In genomic region chr3:104963331-104964276, GRCm38 (mm10) we compare ENCODE assay signal across 10 mouse cellular contexts. TPM values are rescaled to one million over a fixed set of nuclear protein-coding genes. Genes with fewer than 3 reads are reported as not detected.
DNase-seq lines count a peak whose midpoint lies in the region; ATAC-seq lines count a peak whose summit lies in the region.
"Had no signal": no experiment of that assay in that cellular context is flagged by ENCODE, and none has a peak within 500 bp of the region (broad histone marks: within the 10 kb centered on the region; RNA-seq: fewer than 3 reads in every experiment).

No protein-coding gene starts in this region.

- H3K4me3 ChIP-seq in hindbrain, embryonic 10.5 days = no peak overlapping the region
- H3K4me3 ChIP-seq in hindbrain, embryonic 11.5 days (ENCODE audit: low read depth, low read length) = no peak overlapping the region
- H3K4me3 ChIP-seq in limb, embryonic 12.5 days (replicated peaks) = no peak overlapping the region

- H3K4me1 ChIP-seq in hindbrain, embryonic 10.5 days (replicated peaks) = peaks cover 51% of the 10 kb centered on the region
- peaks cover 4% of the 10 kb centered on the region; the same call in 1 of the 2 replicates for H3K4me1 ChIP-seq in hindbrain, embryonic 11.5 days (replicated peaks; ENCODE audit: control insufficient read depth, insufficient read depth, low read length)
- H3K4me1 ChIP-seq in limb, embryonic 12.5 days (replicated peaks) = peaks cover 49% of the 10 kb centered on the region

- no peak overlapping the region for H3K27ac ChIP-seq in hindbrain, embryonic 10.5 days
- H3K27ac ChIP-seq in hindbrain, embryonic 11.5 days (ENCODE audit: low read depth, low read length) = no peak overlapping the region
- H3K27ac ChIP-seq in limb, embryonic 12.5 days = no peak overlapping the region
- H3K27ac ChIP-seq: hindbrain, embryonic 13.5 days; kidney, postnatal 0 days; limb, embryonic 13.5 days had no signal

- no peak overlapping the region for H3K4me2 ChIP-seq in hindbrain, embryonic 11.5 days (replicated peaks; ENCODE audit: low read depth, low read length)
- peak overlapping the region; percentile 21; the same call in 1 of the 2 replicates for H3K4me2 ChIP-seq in limb, embryonic 12.5 days
- H3K4me2 ChIP-seq: hindbrain, embryonic 13.5 days had no signal

- H3K27me3 ChIP-seq in hindbrain, embryonic 10.5 days (ENCODE audit: insufficient read depth, poor library complexity, severe bottlenecking) = peaks cover 88% of the 10 kb centered on the region
- H3K27me3 ChIP-seq in hindbrain, embryonic 11.5 days (ENCODE audit: control insufficient read depth, insufficient read depth, low read length) = peaks cover 52% of the 10 kb centered on the region
- peaks cover 60% of the 10 kb centered on the region for H3K27me3 ChIP-seq in limb, embryonic 12.5 days

- H3K9me3 ChIP-seq in hindbrain, embryonic 10.5 days = no peaks in the 10 kb centered on the region
- H3K9me3 ChIP-seq in hindbrain, embryonic 11.5 days (ENCODE audit: control insufficient read depth, low read length) = no peaks in the 10 kb centered on the region
- H3K9me3 ChIP-seq in limb, embryonic 12.5 days = no peaks in the 10 kb centered on the region
- H3K9me3 ChIP-seq: hindbrain, embryonic 13.5 days; limb, embryonic 13.5 days had no signal

- no peaks in the 10 kb centered on the region for H3K36me3 ChIP-seq in hindbrain, embryonic 10.5 days
- H3K36me3 ChIP-seq in hindbrain, embryonic 11.5 days (ENCODE audit: control insufficient read depth, insufficient read depth, low read length) = no peaks in the 10 kb centered on the region
- H3K36me3 ChIP-seq in limb, embryonic 12.5 days = no peaks in the 10 kb centered on the region
- H3K36me3 ChIP-seq: hindbrain, embryonic 13.5 days; limb, embryonic 13.5 days had no signal

- no peak overlapping the region for H3K9ac ChIP-seq in hindbrain, embryonic 11.5 days (ENCODE audit: low read depth, low read length)
- no peak overlapping the region for H3K9ac ChIP-seq in limb, embryonic 12.5 days (replicated peaks)
- H3K9ac ChIP-seq: hindbrain, embryonic 13.5 days; limb, embryonic 13.5 days had no signal

- 31% methylated on average over 13 of the region's 13 CpGs for WGBS in hindbrain, embryonic 10.5 days
- WGBS in hindbrain, embryonic 11.5 days = 32% methylated on average over 12 of the region's 13 CpGs
- 22% methylated on average over 13 of the region's 13 CpGs for whole genome bisulfite sequencing in limb, embryonic 12.5 days

- no peak for ATAC-seq in hindbrain, embryonic 11.5 days (ENCODE audit: low FRiP score)
- ATAC-seq in limb, embryonic 12.5 days (ENCODE audit: insufficient number of reproducible peaks, insufficient read depth, low FRiP score, low TSS enrichment, low read depth) = no peak

- DNase-seq in hindbrain, embryonic 10.5 days (ENCODE audit: low spot score) = peak; percentile 16
- no peak for DNase-seq in hindbrain, embryonic 11.5 days (ENCODE audit: low spot score)
- DNase-seq in retina, postnatal 1 day = peak; percentile 53
- no peak for DNase-seq in retina, embryonic 14.5 days (ENCODE audit: low spot score)
- no peak for DNase-seq in layer of hippocampus, adult 11-12 months (ENCODE audit: low spot score)
- DNase-seq in adrenal gland, adult (ENCODE audit: inconsistent age in 2 of 2, low spot score in 1 of 2) = no peak

RNA-seq across cellular contexts. Expression of gene Wnt2b, which starts 1.9 kb away (rescaled TPM):
- polyA plus RNA-seq in hindbrain, embryonic 10.5 days (2016; fragmentation: Nextera tagmentation; extraction: Ambion mirVana) = 1.3 and 1.7 TPM in 2 replicates
- polyA plus RNA-seq in hindbrain, embryonic 11.5 days (2014; fragmentation: Nextera tagmentation; extraction: Ambion mirVana) = 1.8 and 2.1 TPM in 2 replicates
- 0.69 and 0.70 TPM in 2 replicates for polyA plus RNA-seq in limb, embryonic 12.5 days (2016; fragmentation: Nextera tagmentation; extraction: Ambion mirVana)

Comparison
In these comparisons a context has a peak if more than half of its experiments do, and no peak if none do; other contexts are left out.
1. DNase-seq: peak in hindbrain, embryonic 10.5 days (single experiment) and retina, postnatal 1 day (single experiment); none in hindbrain, embryonic 11.5 days (single experiment), retina, embryonic 14.5 days (single experiment), layer of hippocampus, adult 11-12 months (single experiment) and adrenal gland, adult (0 of 2).